Mouse (Mus musculus) midbrain, postnatal 0 days (tissue): ENCODE data around the gene Myh2. TPM values are rescaled to one million over a fixed set of nuclear protein-coding genes. Genes with fewer than 3 reads are reported as not detected.
A peak's percentile ranks its signal among the peaks of the same experiment; 100 is the strongest.

Source experiments
- ATAC-seq: fragments of 200-750 bp; cut with Nextera tagmentation; 2 replicates; pipeline ENCODE4 v1.8.0; 2017; ENCODE audit warnings: moderate number of reproducible peaks, mild to moderate bottlenecking, moderate TSS enrichment, moderate library complexity; ENCODE audit not compliant: low FRiP score
- DNase-seq: peaks from one replicate; pipeline ENCODE4 v3.0.0-alpha.2; 2015; ENCODE audit warnings: low spot score
- H3K27ac ChIP-seq: fragments of 300-500 bp; sonication (generic); 2 replicates; pipeline ENCODE4 v1.5.1; 2014; ENCODE audit warnings: low read depth, mild to moderate bottlenecking, low read length, mixed read lengths
- H3K27me3 ChIP-seq: fragments of 300-500 bp; sonication (generic); 2 replicates; pipeline ENCODE4 v1.6.1; 2014; ENCODE audit warnings: low read length, control low read depth, mixed read lengths; ENCODE audit not compliant: insufficient read depth
- H3K36me3 ChIP-seq: fragments of 300-500 bp; sonication (generic); 2 replicates; pipeline ENCODE4 v1.6.1; 2014; ENCODE audit warnings: low read length, control low read depth, mixed read lengths; ENCODE audit not compliant: insufficient read depth
- H3K4me1 ChIP-seq: fragments of 300-500 bp; sonication (generic); 2 replicates; pipeline ENCODE4 v1.6.1; 2014; ENCODE audit warnings: mild to moderate bottlenecking, control low read depth, antibody characterized with exemption, low read length, mixed read lengths; ENCODE audit not compliant: insufficient read depth
- H3K4me2 ChIP-seq: fragments of 300-500 bp; sonication (generic); 2 replicates; pipeline ENCODE4 v1.6.1; 2014; ENCODE audit warnings: low read depth, mild to moderate bottlenecking, low read length, mixed read lengths; ENCODE audit not compliant: poor library complexity, severe bottlenecking
- H3K4me3 ChIP-seq: fragments of 300-500 bp; sonication (generic); 2 replicates; pipeline ENCODE4 v1.5.1; 2014; ENCODE audit warnings: low read depth, mild to moderate bottlenecking, low read length, moderate library complexity
- H3K9ac ChIP-seq: fragments of 300-500 bp; sonication (generic); replicated peaks from 2 replicates; pipeline ENCODE4 v1.6.1; 2014; ENCODE audit warnings: mild to moderate bottlenecking, low read length, moderate library complexity, mixed read lengths; ENCODE audit not compliant: poor library complexity, severe bottlenecking
- H3K9me3 ChIP-seq: fragments of 300-500 bp; sonication (generic); 2 replicates; pipeline ENCODE4 v1.6.1; 2016; ENCODE audit warnings: low read length, control low read depth
- CTCF ChIP-seq: IDR thresholded peaks from 2 replicates; pipeline ENCODE4 v1.5.1; 2016; ENCODE audit warnings: antibody characterized with exemption, mild to moderate bottlenecking
- WGBS: fragments of 180-500 bp; shearing (Covaris S2); extraction: QIAGEN DNeasy Blood & Tissue Kit; methylation state at CpG from one replicate; pipeline ENCODE4 v1.1.7; 2014; 5-methylcytosine and 5-hydroxymethylcytosine counted together
- polyA plus RNA-seq: library from polyadenylated mRNA; unstranded; fragments of >200 nt; fragmentation: Nextera tagmentation; extraction: Ambion mirVana; gene quantifications from 2 replicates; pipeline ENCODE4 v1.2.1, GENCODE M21; 2015
- total RNA-seq: library from RNA; depleted of rRNA; stranded (reverse); fragments of >200 nt; gene quantifications from 2 replicates; pipeline ENCODE4 v1.2.3, GENCODE M21; 2014

The Myh2 gene
- total and polyA plus RNA-seq, 2 experiments from 2014 or later = 0.20 to 0.55 TPM

GRCm38 (mm10) chr11:67190316-67190715 lies 19.5 kb downstream of the Myh2 start:
- Histone ChIP-seq H3K36me3 (no peaks in the 10 kb centered on the region), H3K4me1 (no peaks in the 10 kb centered on the region), H3K9ac (no peak overlapping the region), H3K27me3 (no peaks in the 10 kb centered on the region), H3K4me3 (no peak overlapping the region), H3K4me2 (no peak overlapping the region), H3K27ac (no peak overlapping the region), H3K9me3 (no peaks in the 10 kb centered on the region)
- DNase-seq = no peak
- TF ChIP-seq CTCF = no peak
- ATAC-seq = no peak
- 80% methylated on average over 10 of the region's 10 CpGs for WGBS

- WGBS = 75% methylated on average over 2 of the region's 2 CpGs
- ATAC-seq = no peak
- TF ChIP-seq CTCF = no peak
These were observed 20.0 kb downstream of the Myh2 start for GRCm38 (mm10) chr11:67190814-67191213.

GRCm38 (mm10) chr11:67191496-67191895 lies 20.7 kb downstream of the Myh2 start:
- Histone ChIP-seq H3K4me1 (no peaks in the 10 kb centered on the region), H3K4me2 (no peak overlapping the region), H3K36me3 (no peaks in the 10 kb centered on the region), H3K4me3 (no peak overlapping the region), H3K27ac (no peak overlapping the region), H3K9me3 (no peaks in the 10 kb centered on the region), H3K9ac (no peak overlapping the region), H3K27me3 (no peaks in the 10 kb centered on the region)
- no peak for DNase-seq
- no peak for ATAC-seq
- TF ChIP-seq CTCF = no peak
- 93% methylated on average over 14 of the region's 14 CpGs for WGBS

More at GRCm38 (mm10) chr11:67190814-67191213, 20.0 kb downstream of the Myh2 start:
- no peak overlapping the region for H3K4me3 ChIP-seq
- no peak overlapping the region for H3K27ac ChIP-seq
- H3K4me2 ChIP-seq = no peak overlapping the region
- H3K9ac ChIP-seq = no peak overlapping the region
- H3K9me3 ChIP-seq = no peaks in the 10 kb centered on the region
- H3K36me3 ChIP-seq = no peaks in the 10 kb centered on the region
- no peaks in the 10 kb centered on the region for H3K4me1 ChIP-seq
- no peak for DNase-seq
- H3K27me3 ChIP-seq = no peaks in the 10 kb centered on the region

- Histone ChIP-seq H3K4me3 (no peak overlapping the region), H3K4me1 (no peaks in the 10 kb centered on the region), H3K27me3 (no peaks in the 10 kb centered on the region), H3K36me3 (no peaks in the 10 kb centered on the region), H3K9me3 (no peaks in the 10 kb centered on the region), H3K27ac (no peak overlapping the region), H3K4me2 (no peak overlapping the region), H3K9ac (no peak overlapping the region)
- no peak for TF ChIP-seq CTCF
- 42% methylated on average over 1 of the region's 1 CpGs for WGBS
- ATAC-seq (no peak), DNase-seq (no peak)
These were observed 28.5 kb downstream of the Myh2 start for GRCm38 (mm10) chr11:67199321-67199720.

DNA sequence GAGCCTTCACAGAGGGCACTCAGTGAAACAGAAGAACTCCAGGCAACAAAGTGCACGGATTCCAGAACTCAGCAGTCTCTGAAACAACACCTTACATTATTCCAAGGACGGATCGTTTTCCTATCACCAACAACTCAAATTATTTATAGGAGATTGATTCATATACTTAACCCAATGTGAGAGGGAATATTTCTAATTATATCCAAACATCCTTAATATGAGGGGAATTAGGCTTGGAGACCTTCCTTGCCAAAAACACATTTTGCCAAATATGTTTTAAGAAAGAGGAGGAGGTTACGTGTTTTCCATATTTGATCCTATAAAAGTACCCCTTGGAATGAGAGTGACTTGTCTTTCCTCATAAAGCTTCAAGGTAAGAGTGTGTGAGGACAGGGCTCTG lies 28.9 kb downstream of the Myh2 start, which contains the start of gene Myh1:
Gene Myh1 (plus strand): TSS at position 301 of the 400 bp plus-strand sequence.
- no peaks in the 10 kb centered on the region for H3K9me3 ChIP-seq
- no peaks in the 10 kb centered on the region for H3K36me3 ChIP-seq
- H3K9ac ChIP-seq = no peak within 1 kb of the TSS
- no peaks in the 10 kb centered on the region for H3K27me3 ChIP-seq
- WGBS = 81% methylated on average over 4 of the region's 4 CpGs
- H3K4me2 ChIP-seq = no peak within 1 kb of the TSS
- H3K4me3 ChIP-seq = no peak within 1 kb of the TSS
- ATAC-seq (no peak), DNase-seq (no peak)
- no peaks in the 10 kb centered on the region for H3K4me1 ChIP-seq
- H3K27ac ChIP-seq = no peak within 1 kb of the TSS
- no peak for TF ChIP-seq CTCF

DNA sequence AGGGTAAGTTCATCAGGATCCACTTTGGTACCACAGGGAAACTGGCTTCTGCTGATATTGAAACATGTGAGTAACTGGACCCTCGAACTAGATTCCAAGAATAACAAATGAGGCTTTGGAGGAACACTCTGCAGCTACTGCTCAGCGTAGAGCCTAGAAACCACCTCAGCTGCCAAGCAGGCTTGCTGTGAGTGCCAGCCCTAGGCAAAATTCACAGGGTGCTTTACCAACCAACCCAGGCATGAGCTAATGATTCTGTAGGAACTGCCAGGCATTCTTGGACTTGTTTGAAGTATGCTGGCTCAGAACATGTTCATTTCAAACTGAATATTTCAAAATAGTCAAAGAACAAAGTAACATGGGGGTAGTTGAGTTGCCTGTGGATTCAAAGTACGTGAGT lies 33.9 kb downstream of the Myh2 start:
- H3K36me3 ChIP-seq = no peaks in the 10 kb centered on the region
- H3K9ac ChIP-seq = no peak overlapping the region
- no peaks in the 10 kb centered on the region for H3K4me1 ChIP-seq
- no peaks in the 10 kb centered on the region for H3K27me3 ChIP-seq
- no peak overlapping the region for H3K4me2 ChIP-seq
- WGBS = 64% methylated on average over 3 of the region's 3 CpGs
- no peaks in the 10 kb centered on the region for H3K9me3 ChIP-seq
- DNase-seq = peak; percentile 26
- H3K4me3 ChIP-seq = no peak overlapping the region
- no peak overlapping the region for H3K27ac ChIP-seq
- TF ChIP-seq CTCF = no peak
- ATAC-seq = no peak
